Mouse (Mus musculus) heart, postnatal 25 days (tissue): ENCODE results near the gene Olfr702. TPM values are rescaled to one million over a fixed set of nuclear protein-coding genes. Genes with fewer than 3 reads are reported as not detected.

Source experiments
- DNase-seq: peaks from one replicate; pipeline ENCODE4 v3.0.0; 2022; ENCODE audit warnings: low spot score
- intact Hi-C: fragments of 180-260 bp; cut with DNase I; formaldehyde crosslinking; loops from one replicate; pipeline ENCODE4 v1.15.1; 2025
- total RNA-seq, 2 experiments: library from RNA; stranded (reverse); gene quantifications; 2 replicates each; pipeline ENCODE4 v1.2.3; 2021

Gene Olfr702
- total RNA-seq = not detected

DNA sequence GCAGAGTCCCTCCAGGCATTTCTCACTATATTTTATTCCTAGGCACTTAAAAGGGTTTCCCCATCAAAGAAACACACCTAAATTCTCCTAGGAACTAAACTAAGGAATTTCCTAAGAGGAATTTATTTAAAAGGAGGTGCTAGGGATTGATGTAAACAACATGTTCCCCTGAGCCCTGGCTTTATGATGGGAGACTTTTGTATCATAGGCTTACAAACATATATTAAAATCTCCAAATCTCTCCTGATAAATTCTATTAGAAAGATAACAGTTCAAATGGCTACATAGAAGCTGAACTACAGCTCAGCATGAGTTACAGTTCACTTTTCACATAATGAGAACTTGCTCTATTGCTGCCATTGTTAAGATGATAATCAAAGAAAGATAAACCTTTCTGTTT lies at the start of gene Olfr702:
Olfr702 (minus strand) TSS at position 101 of the 400 bp plus-strand sequence.
- no peak for DNase-seq
- intact Hi-C loops = no loop called here

DNA sequence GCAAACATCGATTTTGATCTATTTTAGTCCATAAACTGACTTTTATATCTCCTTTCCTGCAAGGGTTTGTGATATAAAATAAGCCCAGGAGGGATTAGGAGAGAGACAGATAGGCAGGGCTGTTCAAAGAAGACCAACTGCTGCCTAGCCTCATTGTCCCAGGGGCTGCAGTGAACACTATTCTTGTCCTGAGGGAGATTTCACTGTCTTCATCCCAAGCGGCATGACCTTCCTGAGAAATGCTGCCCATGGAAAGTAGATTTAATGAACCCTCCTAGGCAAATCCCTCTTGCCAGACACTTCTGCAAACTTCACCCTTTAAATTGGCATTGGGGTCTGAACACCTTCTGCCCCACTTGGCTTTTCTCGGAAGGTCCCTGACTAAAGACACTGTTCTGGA lies 43.1 kb upstream of the Olfr702 start, which contains the start of gene Olfr705:
Olfr705 (minus strand) TSS at position 101 of the 400 bp plus-strand sequence.
- no peak for DNase-seq
- intact Hi-C loops = no loop called here

DNA sequence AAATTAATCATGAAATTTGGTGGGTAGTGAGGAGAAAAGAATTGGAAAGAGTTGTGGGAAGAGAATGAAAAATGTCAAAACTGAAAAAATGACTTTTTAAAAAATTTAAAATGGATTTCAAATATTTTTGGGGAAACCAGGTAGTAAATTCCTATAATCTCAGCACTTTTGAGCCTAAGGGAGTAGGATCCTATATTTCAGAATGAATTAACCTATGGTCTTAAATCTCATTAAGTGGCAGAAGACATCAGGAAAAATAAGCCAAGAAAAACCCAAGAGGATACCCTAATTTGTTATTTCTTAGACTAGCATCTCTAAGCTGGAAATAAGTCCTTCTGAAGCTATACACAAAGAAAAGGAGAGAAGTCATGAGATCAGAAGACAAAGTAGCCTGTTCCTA lies 29.2 kb upstream of the Olfr702 start, which contains the start of gene Olfr704:
Olfr704 (plus strand) TSS at position 301 of the 400 bp plus-strand sequence.
- intact Hi-C loops = no loop called here
- no peak for DNase-seq

DNA sequence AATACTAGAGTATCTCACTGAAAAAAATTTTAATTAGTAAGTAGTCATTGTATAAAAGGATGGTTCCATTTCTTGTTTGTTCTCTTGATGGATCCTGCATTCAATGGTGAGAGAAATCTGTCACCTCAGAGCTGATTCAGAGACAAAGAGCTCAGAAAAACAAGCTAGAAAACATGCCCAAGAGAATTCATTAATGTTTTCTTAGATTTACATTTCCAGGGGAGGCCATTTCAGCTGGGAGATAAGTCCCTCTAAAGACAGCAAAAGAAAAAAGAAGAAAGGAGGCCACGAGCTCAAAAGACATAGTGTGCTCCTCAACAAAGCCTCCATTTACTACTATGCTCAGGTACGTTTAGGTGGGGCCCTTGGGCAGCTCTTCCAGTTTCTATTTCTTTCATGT lies 9.4 kb upstream of the Olfr702 start, which contains the start of gene Olfr703:
Olfr703 (plus strand) TSS at position 301 of the 400 bp plus-strand sequence.
- no peak for DNase-seq
- intact Hi-C loops = no loop called here

- no peak for DNase-seq
- intact Hi-C loops = no loop called here
Observed at GRCm38 (mm10) chr7:106818414-106818813, 15.3 kb downstream of the Olfr702 start.

- no peak for DNase-seq
- intact Hi-C loops = no loop called here
Observed at GRCm38 (mm10) chr7:106815775-106816174, 17.9 kb downstream of the Olfr702 start.

DNA sequence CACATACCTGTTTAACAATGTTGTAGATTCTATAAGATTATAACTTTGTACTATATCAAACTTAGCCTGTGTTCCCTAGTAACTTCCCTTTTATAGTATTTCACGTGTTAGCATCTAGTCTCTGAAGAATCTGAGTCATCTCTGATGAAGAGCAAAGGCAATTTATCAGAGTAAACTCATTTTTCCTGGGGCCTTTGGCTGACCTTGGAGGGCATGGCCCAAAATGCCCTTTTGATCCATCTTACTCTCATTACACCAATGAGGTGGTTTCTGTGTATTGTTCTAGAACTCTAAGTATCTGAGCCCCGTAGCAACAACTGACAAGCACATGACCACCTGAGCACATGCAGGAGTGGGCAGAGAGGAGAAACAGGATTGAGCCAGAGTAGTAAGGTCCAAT lies 19.9 kb downstream of the Olfr702 start, which contains the start of gene Olfr701:
Olfr701 (plus strand) TSS at position 301 of the 400 bp plus-strand sequence.
- intact Hi-C loops = no loop called here
- no peak for DNase-seq

DNA sequence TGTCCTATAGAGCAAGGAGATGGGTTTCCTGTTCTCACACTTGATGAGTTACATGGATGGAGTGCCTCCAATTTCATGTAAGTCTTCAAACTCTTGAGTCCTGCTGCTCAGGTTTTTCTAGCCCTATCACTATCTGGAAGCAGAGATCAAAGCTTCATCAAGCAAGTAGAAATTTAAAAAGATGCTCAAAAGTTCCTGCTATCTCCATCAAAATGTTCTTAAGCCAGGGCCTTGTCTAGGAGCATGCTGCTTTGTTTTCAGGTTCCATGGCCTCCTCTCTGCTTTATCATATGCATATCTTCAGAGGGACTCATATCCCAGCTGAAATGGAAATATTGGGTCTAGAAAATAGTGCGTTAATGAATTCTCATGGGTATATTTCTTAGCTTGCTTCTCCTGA lies 25.0 kb downstream of the Olfr702 start, which contains the start of gene Olfr700:
Olfr700 (minus strand) TSS at position 101 of the 400 bp plus-strand sequence.
- intact Hi-C loops = no loop called here
- no peak for DNase-seq

GRCm38 (mm10) chr7:106793098-106793497 lies 40.6 kb downstream of the Olfr702 start, which contains the start of gene Olfr699:
Gene Olfr699, minus strand, starts transcription at chr7:106793198.
- no peak for DNase-seq
- intact Hi-C loops = no loop called here

- DNase-seq = no peak
- intact Hi-C loops = no loop called here
Observed at GRCm38 (mm10) chr7:106788330-106788729, 45.4 kb downstream of the Olfr702 start.

Other genes with a start within 250 kb of the Olfr702 start
- not detected for gene Olfr693, start 153.3 kb downstream of the Olfr702 start, total RNA-seq
- gene Olfr694, start 142.1 kb downstream of the Olfr702 start, total RNA-seq = not detected
- gene Olfr695, start 117.5 kb downstream of the Olfr702 start, total RNA-seq = not detected
- gene Olfr697, start 91.5 kb downstream of the Olfr702 start, total RNA-seq = not detected
- gene Olfr698, start 78.5 kb downstream of the Olfr702 start, total RNA-seq = not detected
- not detected for gene Olfr699, start 40.7 kb downstream of the Olfr702 start, total RNA-seq
- not detected for gene Olfr700, start 25.1 kb downstream of the Olfr702 start, total RNA-seq
- not detected for gene Olfr701, start 19.8 kb downstream of the Olfr702 start, total RNA-seq
- gene Olfr703, start 9.5 kb upstream of the Olfr702 start, total RNA-seq = not detected
- not detected for gene Olfr704, start 29.3 kb upstream of the Olfr702 start, total RNA-seq
- not detected for gene Olfr705, start 43.0 kb upstream of the Olfr702 start, total RNA-seq
- gene Olfr706, start 54.3 kb upstream of the Olfr702 start, total RNA-seq = not detected
- not detected for gene Olfr707, start 67.3 kb upstream of the Olfr702 start, total RNA-seq
- not detected for gene Olfr1532-ps1, start 74.1 kb upstream of the Olfr702 start, total RNA-seq
- not detected for gene Olfr709-ps1, start 98.3 kb upstream of the Olfr702 start, total RNA-seq
- gene Olfr710, start 114.4 kb upstream of the Olfr702 start, total RNA-seq = not detected
- gene Olfr6, start 130.0 kb upstream of the Olfr702 start, total RNA-seq = not detected
- gene Olfr711, start 141.6 kb upstream of the Olfr702 start, total RNA-seq = not detected
- not detected for gene Olfr2, start 172.2 kb upstream of the Olfr702 start, total RNA-seq
- not detected for gene Olfr713, start 197.3 kb upstream of the Olfr702 start, total RNA-seq
- not detected for gene Olfr714, start 237.1 kb upstream of the Olfr702 start, total RNA-seq